Mouse (Mus musculus) liver, embryonic 11.5 days (tissue): ENCODE data around the gene Kcnh6. TPM values are rescaled to one million over a fixed set of nuclear protein-coding genes. Genes with fewer than 3 reads are reported as not detected.

Source experiments
- ATAC-seq: fragments of 200-750 bp; cut with Nextera tagmentation; replicated peaks from 2 replicates; pipeline ENCODE4 v1.8.0; 2017; ENCODE audit warnings: moderate number of reproducible peaks, mild to moderate bottlenecking, moderate TSS enrichment, moderate library complexity; ENCODE audit not compliant: low FRiP score
- DNase-seq: peaks from one replicate; pipeline ENCODE4 v3.0.0-alpha.2; 2017; ENCODE audit warnings: low spot score
- H3K27ac ChIP-seq: fragments of 300-500 bp; sonication (generic); 2 replicates; pipeline ENCODE4 v1.5.1; 2014; ENCODE audit warnings: mild to moderate bottlenecking, low read depth, low read length, control low read depth
- H3K27me3 ChIP-seq: fragments of 300-500 bp; sonication (generic); replicated peaks from 2 replicates; pipeline ENCODE4 v1.6.1; 2014; ENCODE audit warnings: low read length, mixed read lengths; ENCODE audit not compliant: control insufficient read depth, insufficient read depth
- H3K36me3 ChIP-seq: fragments of 300-500 bp; sonication (generic); 2 replicates; pipeline ENCODE4 v1.6.1; 2014; ENCODE audit warnings: mild to moderate bottlenecking, low read length, moderate library complexity, mixed read lengths; ENCODE audit not compliant: control insufficient read depth, insufficient read depth
- H3K4me1 ChIP-seq: fragments of 300-500 bp; sonication (generic); replicated peaks from 2 replicates; pipeline ENCODE4 v1.6.1; 2014; ENCODE audit warnings: low read length, mixed read lengths; ENCODE audit not compliant: control insufficient read depth, insufficient read depth
- H3K4me2 ChIP-seq: fragments of 300-500 bp; sonication (generic); 2 replicates; pipeline ENCODE4 v1.6.1; 2014; ENCODE audit warnings: mild to moderate bottlenecking, control low read depth, moderate library complexity
- H3K4me3 ChIP-seq: fragments of 300-500 bp; sonication (generic); 2 replicates; pipeline ENCODE4 v1.5.1; 2014; ENCODE audit warnings: low read depth, low read length, control low read depth
- H3K9ac ChIP-seq: fragments of 300-500 bp; sonication (generic); 2 replicates; pipeline ENCODE4 v1.6.1; 2014; ENCODE audit warnings: low read depth, low read length, control low read depth
- H3K9me3 ChIP-seq: fragments of 300-500 bp; sonication (generic); 2 replicates; pipeline ENCODE4 v1.6.1; 2016; ENCODE audit warnings: low read length, inconsistent platforms, mixed read lengths; ENCODE audit not compliant: control insufficient read depth
- WGBS: fragments of 180-500 bp; shearing (Covaris S2); extraction: QIAGEN DNeasy Blood & Tissue Kit; methylation state at CpG from one replicate; pipeline ENCODE4 v1.1.7; 2014; 5-methylcytosine and 5-hydroxymethylcytosine counted together
- polyA plus RNA-seq: library from polyadenylated mRNA; unstranded; fragments of >200 nt; fragmentation: Nextera tagmentation; extraction: Ambion mirVana; gene quantifications from 2 replicates; pipeline ENCODE4 v1.2.1, GENCODE M21; 2014

Gene Kcnh6
- polyA plus RNA-seq, 1 experiment from 2014 or later, result 0.26 TPM

- Histone ChIP-seq H3K4me3 (no peak within 1 kb of the TSS), H3K4me2 (no peak within 1 kb of the TSS), H3K9me3 (no peaks in the 10 kb centered on the region), H3K9ac (no peak within 1 kb of the TSS), H3K27me3 (no peaks in the 10 kb centered on the region), H3K36me3 (no peaks in the 10 kb centered on the region), H3K4me1 (no peaks in the 10 kb centered on the region; the same call in 1 of the 2 replicates), H3K27ac (no peak within 1 kb of the TSS)
- DNase-seq, result no peak
- ATAC-seq, result no peak
- 89% methylated on average over 3 of the region's 3 CpGs for WGBS
These were observed 13.5 kb upstream of the Kcnh6 start, which contains the start of gene Ace3 for GRCm38 (mm10) chr11:105994375-105994774. Gene Ace3 (plus strand): TSS chr11:105994675.

DNA sequence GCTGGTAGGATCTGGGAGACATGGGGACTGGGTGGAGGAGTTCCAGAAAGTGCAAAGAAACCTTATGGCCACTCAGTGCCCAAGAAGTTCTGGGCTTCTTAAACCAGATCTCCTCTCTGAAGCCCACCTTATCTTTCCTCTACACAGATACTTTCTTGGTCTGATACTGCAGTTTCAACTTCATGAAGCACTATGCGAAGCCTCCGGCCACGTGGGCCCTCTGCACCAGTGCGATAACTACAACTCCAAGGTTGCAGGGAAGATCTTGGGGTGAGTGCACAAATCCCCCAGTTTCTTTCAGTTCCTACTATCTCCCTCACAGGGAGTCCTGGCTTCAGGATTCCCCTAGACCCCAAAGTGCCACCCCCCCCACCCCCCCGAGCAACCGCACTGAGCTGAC is 7.9 kb upstream of the Kcnh6 start:
- no peak overlapping the region for H3K9ac ChIP-seq
- no peak for DNase-seq
- WGBS, result 83% methylated on average over 6 of the region's 6 CpGs
- no peak overlapping the region for H3K4me2 ChIP-seq
- ATAC-seq, result no peak
- H3K36me3 ChIP-seq, result no peaks in the 10 kb centered on the region
- H3K27me3 ChIP-seq, result no peaks in the 10 kb centered on the region; the same call in 1 of the 2 replicates
- H3K4me3 ChIP-seq, result no peak overlapping the region
- no peaks in the 10 kb centered on the region for H3K4me1 ChIP-seq
- no peaks in the 10 kb centered on the region for H3K9me3 ChIP-seq
- no peak overlapping the region for H3K27ac ChIP-seq

DNA sequence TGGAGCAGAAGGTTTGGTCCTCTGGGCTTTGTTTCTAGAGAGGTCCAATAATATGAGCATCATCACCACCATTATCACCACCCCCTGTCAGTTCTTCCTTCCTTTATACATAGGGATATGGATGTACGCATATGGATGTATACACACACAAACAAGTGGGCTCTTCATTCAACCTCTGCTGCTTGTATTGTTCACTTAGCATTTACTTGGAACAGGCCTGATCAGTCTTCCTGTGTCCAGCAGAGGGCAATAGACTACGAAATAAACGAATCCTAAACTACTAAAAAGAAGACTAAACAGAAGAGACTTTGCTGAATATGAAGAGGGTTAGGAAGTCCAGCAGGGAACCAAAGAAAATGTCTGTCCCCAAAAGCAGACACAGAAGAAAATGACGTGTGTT is 6.2 kb upstream of the Kcnh6 start:
- DNase-seq (no peak), ATAC-seq (no peak)
- Histone ChIP-seq H3K36me3 (no peaks in the 10 kb centered on the region), H3K9ac (no peak overlapping the region), H3K4me2 (no peak overlapping the region), H3K4me3 (no peak overlapping the region), H3K27ac (no peak overlapping the region), H3K27me3 (no peaks in the 10 kb centered on the region; the same call in 1 of the 2 replicates), H3K9me3 (no peaks in the 10 kb centered on the region), H3K4me1 (no peaks in the 10 kb centered on the region)
- 39% methylated on average over 4 of the region's 4 CpGs for WGBS

DNA sequence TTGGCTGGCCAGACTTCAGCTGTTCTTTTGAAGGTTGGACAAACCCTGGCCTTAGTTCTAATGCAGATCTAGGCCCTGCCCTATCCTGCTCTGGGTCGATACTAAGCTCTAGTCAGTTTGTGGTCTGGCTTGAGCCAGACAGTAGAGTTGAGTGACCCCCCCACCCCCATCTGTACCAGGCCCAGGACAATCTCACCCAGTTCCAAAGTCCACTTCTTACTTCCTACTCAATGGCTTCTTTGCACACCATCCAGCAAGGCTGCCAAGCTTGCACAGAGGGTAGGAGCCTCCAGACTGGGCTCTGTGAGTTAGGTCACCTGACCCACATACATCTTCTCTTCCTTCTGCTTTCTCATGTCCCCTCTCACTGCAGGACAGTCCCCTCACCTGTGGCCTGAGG is 3.3 kb upstream of the Kcnh6 start:
- peaks cover 17% of the 10 kb centered on the region for H3K27me3 ChIP-seq
- H3K4me1 ChIP-seq, result peaks cover 3% of the 10 kb centered on the region; the same call in 1 of the 2 replicates
- H3K4me2 ChIP-seq, result no peak overlapping the region
- no peak overlapping the region for H3K9ac ChIP-seq
- DNase-seq (no peak), ATAC-seq (no peak)
- H3K27ac ChIP-seq, result no peak overlapping the region
- 84% methylated on average over 1 of the region's 1 CpGs for WGBS
- no peak overlapping the region for H3K4me3 ChIP-seq
- H3K36me3 ChIP-seq, result no peaks in the 10 kb centered on the region
- no peaks in the 10 kb centered on the region for H3K9me3 ChIP-seq

DNA sequence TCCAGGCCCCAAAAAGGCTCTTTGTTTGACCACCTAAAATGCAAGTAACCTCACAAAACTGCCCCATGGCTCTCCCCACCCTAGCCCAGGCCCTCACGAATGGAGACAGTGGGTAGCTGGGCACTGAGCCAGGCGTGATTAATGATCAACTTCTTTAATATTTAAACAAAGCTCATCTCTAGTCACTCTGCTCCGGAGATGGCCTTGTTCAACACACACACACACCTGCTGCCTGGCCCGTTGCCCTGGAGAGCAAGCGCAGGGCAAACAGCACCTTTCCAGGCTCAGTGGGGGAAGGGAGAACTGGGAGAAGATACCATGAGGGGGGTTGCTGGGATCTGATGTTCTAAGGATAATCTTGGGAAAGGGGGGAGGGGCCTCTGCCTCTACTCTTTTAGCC is 2.0 kb upstream of the Kcnh6 start:
- DNase-seq (no peak), ATAC-seq (no peak)
- 51% methylated on average over 5 of the region's 5 CpGs for WGBS

DNA sequence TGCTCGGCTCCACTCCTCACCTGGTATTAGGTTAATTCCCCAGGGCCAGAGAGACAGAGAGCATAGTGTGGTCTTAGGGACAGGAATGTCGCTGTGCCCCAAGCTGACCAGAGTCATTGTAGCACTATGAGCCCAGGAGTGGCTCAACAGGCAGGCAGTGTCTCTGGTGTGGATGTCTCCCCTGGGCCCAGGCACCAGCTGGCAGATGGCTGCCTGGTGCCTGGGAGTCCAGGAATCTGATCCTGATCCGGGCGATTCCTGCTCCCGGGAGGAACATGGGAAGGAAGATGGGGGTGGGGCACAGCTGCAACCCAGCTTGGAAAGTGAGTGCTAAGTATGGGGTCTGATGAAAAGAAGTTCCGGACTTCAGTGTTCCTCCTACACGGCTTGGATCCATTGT is 4.8 kb downstream of the Kcnh6 start:
- peaks cover 3% of the 10 kb centered on the region; the same call in 1 of the 2 replicates for H3K4me1 ChIP-seq
- H3K27me3 ChIP-seq, result peaks cover 62% of the 10 kb centered on the region
- H3K9me3 ChIP-seq, result no peaks in the 10 kb centered on the region
- 69% methylated on average over 7 of the region's 7 CpGs for WGBS
- H3K36me3 ChIP-seq, result no peaks in the 10 kb centered on the region
- H3K27ac ChIP-seq, result no peak overlapping the region
- H3K9ac ChIP-seq, result no peak overlapping the region
- no peak for DNase-seq
- no peak overlapping the region for H3K4me3 ChIP-seq
- no peak overlapping the region for H3K4me2 ChIP-seq
- no peak for ATAC-seq

More for the DNA sequence above, 2.0 kb upstream of the Kcnh6 start:
- Histone ChIP-seq H3K9ac (no peak overlapping the region), H3K4me2 (no peak overlapping the region), H3K27ac (no peak overlapping the region), H3K36me3 (no peaks in the 10 kb centered on the region), H3K4me1 (peaks cover 3% of the 10 kb centered on the region; the same call in 1 of the 2 replicates), H3K9me3 (no peaks in the 10 kb centered on the region), H3K4me3 (no peak overlapping the region), H3K27me3 (peaks cover 31% of the 10 kb centered on the region)

GRCm38 (mm10) chr11:106013556-106014225 is 5.8 kb downstream of the Kcnh6 start:
- Histone ChIP-seq H3K27ac (no peak overlapping the region), H3K27me3 (peaks cover 61% of the 10 kb centered on the region), H3K9me3 (no peaks in the 10 kb centered on the region), H3K4me1 (no peaks in the 10 kb centered on the region), H3K4me2 (no peak overlapping the region), H3K4me3 (no peak overlapping the region), H3K9ac (no peak overlapping the region), H3K36me3 (no peaks in the 10 kb centered on the region)
- no peak for DNase-seq
- WGBS, result 63% methylated on average over 11 of the region's 11 CpGs
- no peak for ATAC-seq

DNA sequence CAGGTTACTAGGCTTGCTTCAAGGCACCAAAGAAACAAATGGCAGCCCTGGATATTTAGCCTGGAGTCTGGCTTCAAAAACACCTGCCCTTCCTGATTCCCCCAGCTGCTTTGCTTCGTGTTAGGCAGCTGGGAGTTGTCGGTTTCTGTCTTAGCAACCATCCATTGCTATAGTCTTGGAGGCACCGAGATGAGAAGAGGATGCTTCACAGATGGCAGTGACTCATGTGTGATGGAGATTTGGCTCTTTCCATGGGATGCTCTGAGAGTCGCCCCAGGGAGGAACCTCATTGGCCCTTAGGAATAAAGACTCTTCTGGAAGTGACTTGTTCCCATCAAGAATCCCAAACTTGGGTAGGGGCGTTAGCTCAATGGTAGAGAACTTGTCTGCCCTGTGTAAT is 8.5 kb downstream of the Kcnh6 start:
- H3K4me1 ChIP-seq, result peaks cover 7% of the 10 kb centered on the region
- no peak overlapping the region for H3K27ac ChIP-seq
- DNase-seq (no peak), ATAC-seq (no peak)
- no peaks in the 10 kb centered on the region for H3K9me3 ChIP-seq
- H3K27me3 ChIP-seq, result peaks cover 64% of the 10 kb centered on the region
- no peak overlapping the region for H3K9ac ChIP-seq
- no peak overlapping the region for H3K4me3 ChIP-seq
- 71% methylated on average over 5 of the region's 5 CpGs for WGBS
- H3K36me3 ChIP-seq, result no peaks in the 10 kb centered on the region
- H3K4me2 ChIP-seq, result no peak overlapping the region
